Mouse (Mus musculus): ENCODE measurements around the gene Fam8a1.

The Fam8a1 gene

DNA sequence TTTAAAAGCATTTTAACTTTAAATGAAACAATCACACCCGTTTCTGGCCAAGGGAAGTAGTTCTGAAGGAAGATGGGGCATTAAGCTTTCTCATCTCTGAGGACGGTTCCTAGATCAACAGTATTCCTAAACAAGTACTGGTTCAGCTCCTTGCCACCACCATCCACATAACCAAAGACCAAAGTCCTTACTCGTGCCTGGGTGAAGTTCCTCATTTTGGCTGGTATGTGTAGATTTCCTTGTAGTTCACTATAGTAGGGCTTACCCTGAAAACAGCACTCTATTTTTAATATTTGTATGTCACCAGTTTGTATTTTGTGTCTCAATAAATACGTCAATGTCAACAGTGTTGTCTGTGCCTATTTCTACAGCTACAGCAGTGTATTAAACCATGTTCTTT is 8.4 kb downstream of the Fam8a1 start:
- DNase-seq (ENCODE audit: low spot score): no peak

GRCm38 (mm10) chr13:46682921-46683320 is 13.6 kb downstream of the Fam8a1 start:
- no peak for DNase-seq (ENCODE audit: low spot score)

DNA sequence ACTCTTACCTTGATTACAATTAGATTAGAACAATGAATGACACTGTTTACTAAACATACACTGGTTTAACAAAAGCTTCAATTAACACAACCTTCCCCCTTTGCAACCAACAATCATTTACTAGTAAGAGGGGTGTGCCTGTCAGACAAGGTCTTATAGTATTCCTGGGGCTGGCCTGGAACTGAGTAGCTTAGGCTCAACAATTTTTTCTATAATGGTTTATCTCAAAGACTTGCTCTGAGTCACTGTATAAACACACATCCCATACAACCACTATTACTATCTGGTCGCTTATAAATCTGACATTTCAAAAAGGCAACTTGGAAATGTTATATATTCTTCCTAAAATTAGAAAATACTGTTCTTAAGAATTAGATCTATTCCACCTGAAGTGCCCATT is 14.0 kb downstream of the Fam8a1 start:
- DNase-seq (ENCODE audit: low spot score): no peak

DNA sequence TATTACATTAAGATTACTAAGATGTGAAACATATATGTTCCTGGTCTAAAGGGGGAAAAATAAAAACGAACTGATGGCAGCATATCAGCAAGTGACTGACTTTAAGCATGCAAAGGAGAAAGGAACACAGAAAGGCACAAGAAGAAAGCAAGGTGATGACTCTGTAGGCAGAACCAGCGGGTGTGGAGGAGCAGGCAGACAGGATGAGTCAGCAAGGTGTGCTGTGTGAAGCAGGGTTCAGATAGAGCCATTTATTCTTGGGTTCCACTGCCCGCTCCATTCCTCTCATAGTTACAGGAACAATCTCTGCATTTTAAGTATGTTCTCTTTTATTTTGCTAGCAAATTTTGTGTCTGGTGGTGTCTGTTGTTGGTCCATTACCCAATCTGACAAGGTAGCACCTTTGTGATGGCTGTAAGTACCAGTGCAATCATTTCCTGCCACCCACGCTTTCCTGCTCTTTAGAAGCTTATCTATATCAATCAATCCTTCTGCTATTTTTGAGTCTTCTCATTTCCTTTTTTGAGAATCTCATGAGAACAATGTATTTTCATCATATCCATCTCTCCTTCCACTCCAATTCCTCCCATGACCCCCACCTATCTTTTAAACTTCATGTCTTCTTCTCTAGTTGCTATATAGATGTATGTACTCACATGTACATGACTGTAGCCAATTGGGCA is 21.4 kb downstream of the Fam8a1 start:
- DNase-seq (ENCODE audit: low spot score): no peak

DNA sequence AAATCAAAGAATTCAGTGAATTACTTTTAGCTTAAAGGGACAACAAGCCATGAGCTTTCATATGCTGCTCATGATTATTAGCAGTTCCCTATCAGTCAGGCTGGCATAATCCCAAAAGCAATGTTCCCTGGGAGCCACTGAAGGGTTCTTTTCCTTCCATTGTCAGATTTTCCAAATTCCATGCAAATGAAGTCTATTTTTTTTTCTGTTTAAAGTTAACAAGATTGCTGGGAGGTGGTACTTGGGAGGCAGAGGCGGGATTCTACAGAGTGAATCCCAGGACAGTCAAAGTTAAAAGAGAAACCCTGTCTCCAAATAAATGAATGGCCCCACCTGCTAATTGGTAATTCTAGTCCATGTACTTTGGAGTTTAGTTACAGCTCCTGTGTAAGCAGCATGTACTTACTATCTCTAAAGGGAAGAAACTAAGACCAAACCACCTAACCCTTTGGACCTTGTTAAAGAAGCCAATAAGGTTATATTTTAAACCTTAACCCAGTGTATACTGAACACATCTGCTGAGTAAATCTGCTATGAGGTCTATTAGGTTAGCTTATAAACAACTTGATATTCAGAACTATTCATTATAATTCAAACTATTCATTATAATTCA is 26.1 kb downstream of the Fam8a1 start:
- DNase-seq (ENCODE audit: low spot score): no peak

- no peak for DNase-seq (ENCODE audit: low spot score)
These were observed 26.6 kb downstream of the Fam8a1 start for GRCm38 (mm10) chr13:46695932-46696331.

GRCm38 (mm10) chr13:46696788-46697187 is 27.5 kb downstream of the Fam8a1 start:
- no peak for DNase-seq (ENCODE audit: low spot score)

GRCm38 (mm10) chr13:46699372-46699771 is 30.1 kb downstream of the Fam8a1 start:
- DNase-seq (ENCODE audit: low spot score): no peak

GRCm38 (mm10) chr13:46701486-46701885 is 32.2 kb downstream of the Fam8a1 start:
- DNase-seq (ENCODE audit: low spot score): no peak

DNA sequence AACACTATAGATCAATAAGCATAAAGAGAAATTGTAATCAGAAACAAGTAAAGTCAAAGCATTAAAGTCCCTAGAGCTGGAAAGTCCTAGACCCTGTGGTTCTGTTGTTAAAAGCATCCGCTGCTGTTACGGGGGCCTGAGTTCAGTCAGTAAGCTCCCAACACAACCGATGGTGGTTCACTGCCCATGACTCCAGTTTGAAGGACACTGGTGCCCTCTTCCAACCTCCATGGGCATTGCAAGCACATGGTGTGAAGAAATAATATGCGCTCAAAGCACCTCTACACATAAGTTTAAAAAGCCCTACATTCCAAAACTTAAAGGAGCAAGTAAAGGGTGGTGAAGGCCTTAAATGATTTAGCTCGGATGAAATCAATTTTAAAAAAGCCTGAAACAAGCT is 33.8 kb downstream of the Fam8a1 start:
- no peak for DNase-seq (ENCODE audit: low spot score)

GRCm38 (mm10) chr13:46713486-46713885 is 44.2 kb downstream of the Fam8a1 start:
- no peak for DNase-seq (ENCODE audit: low spot score)

DNA sequence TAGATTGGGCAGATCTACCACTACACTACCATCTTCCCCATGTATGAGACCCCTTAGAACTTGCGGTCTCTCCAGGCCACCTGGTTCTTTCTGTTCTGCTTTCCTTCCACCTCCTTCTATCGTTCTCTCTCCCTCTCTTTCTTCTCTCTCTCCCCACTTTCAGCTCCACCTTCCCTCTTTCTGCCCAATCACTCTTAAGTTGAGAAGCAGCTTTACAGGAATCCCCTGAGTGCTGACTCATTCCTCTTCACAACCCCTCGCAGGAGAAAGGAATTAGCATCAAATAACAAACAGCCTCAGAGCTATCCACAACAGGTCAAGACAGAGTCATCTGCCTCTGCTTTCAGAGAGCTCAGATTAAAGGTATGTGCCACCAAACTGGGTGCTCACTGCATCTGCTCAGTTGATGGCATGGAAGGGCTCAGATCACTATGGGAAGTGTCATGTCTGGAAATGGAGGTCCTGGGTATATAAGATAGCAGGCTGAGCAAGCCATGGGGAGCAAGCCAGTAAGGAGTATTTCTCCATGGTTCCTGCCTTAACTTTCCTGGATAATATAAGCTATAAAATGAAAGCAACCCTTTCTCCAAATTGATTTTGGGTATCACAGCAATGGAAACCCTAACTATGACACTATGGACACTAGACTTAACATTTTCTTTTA is 46.8 kb downstream of the Fam8a1 start:
- no peak for DNase-seq (ENCODE audit: low spot score)

GRCm38 (mm10) chr13:46718893-46719400 is 49.6 kb downstream of the Fam8a1 start:
- no peak for DNase-seq (ENCODE audit: low spot score)

DNA sequence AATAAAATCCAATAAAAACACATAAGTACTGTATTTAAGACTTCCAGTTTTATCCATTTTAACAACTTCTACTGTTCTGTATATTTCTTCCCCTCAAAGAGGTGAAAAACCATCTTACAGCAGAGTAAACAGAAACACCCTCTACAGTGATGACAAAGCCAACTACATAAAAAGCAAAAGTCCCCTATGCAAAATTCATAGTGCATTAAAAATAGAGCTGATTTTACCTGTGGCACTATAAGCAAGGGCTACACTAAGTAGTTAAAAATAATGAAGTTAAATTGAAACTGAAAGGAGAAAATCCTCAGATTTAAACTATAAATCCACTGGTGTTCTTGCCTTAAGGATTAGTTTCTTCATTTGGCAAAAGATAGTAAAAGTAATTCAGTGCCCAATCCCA is 51.7 kb downstream of the Fam8a1 start:
- no peak for DNase-seq (ENCODE audit: low spot score)

DNA sequence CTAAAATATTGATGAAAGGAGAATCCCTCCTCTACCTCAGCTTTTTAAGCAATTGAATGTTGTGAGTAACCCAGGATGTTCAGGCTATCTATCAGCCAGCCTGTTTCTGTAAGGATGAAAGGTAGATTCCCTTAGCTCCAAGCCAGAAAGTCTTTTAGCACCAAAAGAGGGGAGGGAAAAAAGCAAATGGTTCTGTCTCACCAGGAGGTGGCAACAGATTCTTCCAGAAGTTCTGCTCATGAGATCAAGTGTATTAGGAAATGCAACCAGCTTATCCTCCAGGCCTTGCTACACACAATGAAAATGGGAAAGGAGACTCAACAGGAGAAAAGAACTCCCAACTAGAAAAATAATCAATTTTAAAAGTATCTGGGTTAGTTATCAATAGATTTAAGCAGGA is 55.0 kb downstream of the Fam8a1 start:
- no peak for DNase-seq (ENCODE audit: low spot score)

GRCm38 (mm10) chr13:46725227-46725626 is 55.9 kb downstream of the Fam8a1 start:
- no peak for DNase-seq (ENCODE audit: low spot score)

DNA sequence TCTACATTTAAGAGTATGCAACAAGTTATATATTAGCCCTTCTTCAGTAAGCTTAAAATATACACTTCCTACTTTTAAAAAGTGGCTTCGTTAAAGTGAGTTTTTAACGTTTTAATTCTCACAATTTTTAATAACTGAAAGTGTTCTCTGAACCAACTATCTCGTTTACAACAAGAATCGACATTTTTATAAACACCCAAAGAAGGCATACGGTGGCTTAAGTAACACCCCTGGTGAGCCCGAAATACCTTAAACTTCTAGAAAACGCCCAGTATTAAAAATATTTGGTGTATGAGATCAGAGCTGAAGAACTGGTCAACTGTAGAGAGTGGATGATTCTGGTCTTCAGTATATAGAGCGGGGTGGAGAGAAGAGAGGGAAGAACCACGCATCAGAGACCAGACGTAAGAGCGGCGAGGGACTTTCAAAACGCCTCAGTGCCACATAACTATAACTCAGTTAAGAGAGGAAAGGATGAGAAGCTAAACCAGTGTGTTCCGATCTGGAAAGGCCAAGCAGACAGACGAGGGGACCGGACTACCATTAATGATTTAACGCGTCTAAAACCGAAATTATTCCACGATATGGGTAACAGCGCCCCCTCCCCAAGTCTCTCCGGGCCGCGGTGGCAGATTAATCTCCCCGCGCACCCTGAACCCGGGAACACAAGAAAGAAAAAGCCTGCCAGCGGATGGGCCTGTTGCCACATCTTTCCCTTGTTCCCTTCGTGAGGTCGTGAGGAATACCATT is 57.1 kb downstream of the Fam8a1 start:
- DNase-seq (ENCODE audit: low spot score): peak; percentile 18

- peak; percentile 45 for DNase-seq (ENCODE audit: low spot score)
These were observed 57.9 kb downstream of the Fam8a1 start for GRCm38 (mm10) chr13:46727038-46727836.
